Mouse (Mus musculus): ENCODE data around the gene Gm16429.
"Not testable (repeated sequence)": the region's sequence is repeated elsewhere in the genome, so short reads cannot be mapped to it uniquely, and the experiment has no call there.

Gm16429 gene

GRCm38 (mm10) chr5:93928952-93929351, at the start of gene Gm16429:
TSS of gene Gm16429 (minus strand) at chr5:93929052.
- DNase-seq (ENCODE audit: low spot score): not testable (repeated sequence)

Data from T-cell, adult 2 months (primary cell).